Mouse (Mus musculus) thymus, postnatal 14 days (tissue): ENCODE measurements around the gene Padi4.

ENCODE experiments used
- DNase-seq: peaks from one replicate; pipeline ENCODE4 v3.0.0; 2021

Gene Padi4

DNA sequence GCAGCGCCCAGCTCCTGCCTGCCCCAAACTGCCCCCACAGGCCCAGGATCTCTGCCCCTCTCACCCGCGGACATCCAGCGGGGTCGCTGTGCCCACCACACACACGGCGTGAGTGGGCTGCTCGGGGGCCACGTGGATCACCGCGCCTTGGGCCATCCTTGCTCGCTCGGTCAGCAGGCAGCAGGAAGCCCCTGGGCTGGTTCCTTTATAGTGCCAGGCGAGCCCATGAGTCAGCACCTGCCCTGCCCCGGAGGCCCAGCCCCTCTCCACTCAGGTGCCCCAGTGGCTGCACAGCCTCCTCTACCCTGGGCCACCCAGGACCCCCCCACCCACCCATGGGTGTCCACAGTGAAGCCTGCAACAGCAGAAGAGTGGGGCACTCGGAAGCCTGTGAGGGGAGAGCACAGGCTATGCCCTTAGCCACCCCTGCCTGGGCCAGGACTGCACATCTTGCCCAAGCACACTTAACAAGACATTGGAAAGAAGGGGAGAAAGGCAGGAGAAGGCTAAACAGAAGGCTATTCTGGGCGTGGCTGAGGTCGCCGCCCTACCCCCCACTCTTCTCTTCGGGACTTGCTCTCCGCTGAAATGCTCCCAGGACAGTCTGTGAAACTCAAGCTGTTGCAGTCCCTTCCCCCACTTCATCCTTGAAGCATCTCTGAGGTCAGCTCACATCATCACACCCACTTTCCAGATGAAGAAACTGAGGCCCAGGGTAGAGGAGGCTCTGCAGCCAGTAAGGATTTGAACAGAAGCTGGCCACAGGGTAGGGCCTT, at the start of gene Padi4:
TSS of gene Padi4 (minus strand) at position 212 of the 776 bp plus-strand sequence.
- no peak for DNase-seq

DNA sequence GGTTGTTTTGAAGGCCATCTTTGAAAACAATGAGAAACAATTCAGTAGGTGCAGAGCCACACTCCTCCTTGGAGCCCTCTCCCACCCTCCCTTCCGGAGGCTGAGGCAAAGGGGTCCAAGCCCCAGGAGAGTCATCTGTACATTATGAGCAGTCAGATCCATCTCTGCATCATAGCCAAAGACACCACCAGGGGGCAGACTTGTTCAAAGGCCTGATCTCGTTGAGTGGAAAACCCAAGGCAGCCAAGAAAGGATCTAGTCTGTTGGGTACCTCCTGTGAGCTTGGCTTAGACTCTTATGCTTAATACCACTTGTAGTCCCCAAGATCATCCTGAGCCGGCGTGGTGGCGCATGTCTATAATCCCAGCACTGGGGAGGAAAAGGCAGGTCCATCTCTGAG, 48.0 kb upstream of the Padi4 start:
- peak; percentile 81 for DNase-seq

DNA sequence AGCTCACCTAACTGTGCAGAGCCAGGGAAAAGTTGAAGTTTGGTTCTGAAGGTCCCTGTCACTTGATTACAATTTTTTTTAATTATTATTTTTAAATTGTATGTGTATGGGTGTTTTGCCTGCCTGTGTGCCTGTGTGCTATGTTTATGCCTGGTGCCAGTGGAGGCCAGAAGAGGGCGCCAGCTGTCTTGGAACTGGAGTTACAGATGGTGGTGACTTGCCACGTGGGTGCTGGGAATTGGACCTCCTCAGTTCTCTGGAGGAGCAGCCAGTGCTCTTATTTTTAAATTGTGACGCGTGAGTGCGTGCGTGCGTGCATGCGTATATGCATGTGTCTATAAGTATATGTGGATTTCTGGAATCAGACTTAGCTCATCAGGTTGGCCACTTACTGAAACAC, 43.4 kb upstream of the Padi4 start:
- no peak for DNase-seq

DNA sequence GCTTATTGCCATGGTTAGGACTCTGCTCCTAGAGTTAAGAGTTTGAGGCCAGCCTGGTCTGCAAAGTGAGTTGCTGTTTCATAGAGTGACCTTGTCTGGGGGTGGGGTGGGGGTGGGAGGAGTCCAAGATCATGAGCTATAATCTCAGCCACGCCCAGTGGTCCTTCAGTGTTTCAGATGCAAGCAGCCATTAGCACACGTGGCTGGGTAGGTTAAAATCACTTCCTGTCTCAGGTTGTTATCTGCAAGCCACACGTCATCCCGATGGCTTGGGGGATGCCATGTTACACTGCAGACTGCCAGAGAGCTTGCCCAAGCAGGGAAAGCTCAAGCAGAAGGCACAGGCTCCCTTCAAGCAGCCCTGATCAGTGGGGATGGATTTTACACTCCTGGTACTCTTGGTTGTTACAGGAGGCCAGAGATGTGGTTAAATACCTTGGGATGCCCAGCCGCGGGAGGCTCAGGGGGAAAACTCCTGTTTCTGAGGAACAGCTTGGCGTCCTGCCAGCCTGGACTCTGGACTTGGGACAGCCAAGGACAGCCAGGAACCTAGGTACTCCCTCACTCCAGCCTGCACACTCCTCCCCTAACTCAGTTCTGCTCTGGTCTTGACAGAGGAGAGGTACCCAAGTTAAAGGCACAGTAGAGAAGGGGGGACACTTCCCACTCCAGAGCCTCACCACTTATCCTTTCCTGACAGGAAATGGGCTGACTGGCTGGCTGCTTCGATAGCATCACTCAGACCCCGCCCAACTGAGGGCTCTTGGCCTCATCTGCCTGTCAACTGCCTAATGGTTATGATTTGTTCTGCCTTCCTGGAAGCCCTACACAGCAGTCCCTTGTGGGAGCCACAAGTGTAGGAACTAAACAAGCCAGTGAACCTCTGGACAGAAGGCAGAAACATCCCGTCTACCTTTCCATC, 42.2 kb upstream of the Padi4 start:
- DNase-seq: no peak

DNA sequence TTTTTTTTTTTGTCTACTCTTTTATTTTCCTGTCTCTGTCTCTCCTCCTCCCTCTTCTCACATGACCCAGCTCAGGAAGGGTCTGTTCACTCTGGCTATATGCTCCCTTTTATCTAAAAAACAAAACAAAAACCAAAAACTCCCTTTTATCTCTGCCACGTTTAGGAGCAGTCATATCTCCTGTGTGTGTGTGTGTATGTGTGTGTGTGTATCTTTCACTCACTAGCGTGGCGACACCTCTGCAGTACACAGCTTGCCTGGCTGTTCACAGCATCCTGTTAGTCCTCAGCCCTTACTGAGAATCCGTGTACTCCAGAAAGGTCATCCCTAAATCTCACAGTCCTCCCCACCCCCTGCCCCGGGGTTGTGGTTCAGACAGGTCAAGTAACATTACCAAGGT, 41.5 kb upstream of the Padi4 start:
- DNase-seq: no peak

DNA sequence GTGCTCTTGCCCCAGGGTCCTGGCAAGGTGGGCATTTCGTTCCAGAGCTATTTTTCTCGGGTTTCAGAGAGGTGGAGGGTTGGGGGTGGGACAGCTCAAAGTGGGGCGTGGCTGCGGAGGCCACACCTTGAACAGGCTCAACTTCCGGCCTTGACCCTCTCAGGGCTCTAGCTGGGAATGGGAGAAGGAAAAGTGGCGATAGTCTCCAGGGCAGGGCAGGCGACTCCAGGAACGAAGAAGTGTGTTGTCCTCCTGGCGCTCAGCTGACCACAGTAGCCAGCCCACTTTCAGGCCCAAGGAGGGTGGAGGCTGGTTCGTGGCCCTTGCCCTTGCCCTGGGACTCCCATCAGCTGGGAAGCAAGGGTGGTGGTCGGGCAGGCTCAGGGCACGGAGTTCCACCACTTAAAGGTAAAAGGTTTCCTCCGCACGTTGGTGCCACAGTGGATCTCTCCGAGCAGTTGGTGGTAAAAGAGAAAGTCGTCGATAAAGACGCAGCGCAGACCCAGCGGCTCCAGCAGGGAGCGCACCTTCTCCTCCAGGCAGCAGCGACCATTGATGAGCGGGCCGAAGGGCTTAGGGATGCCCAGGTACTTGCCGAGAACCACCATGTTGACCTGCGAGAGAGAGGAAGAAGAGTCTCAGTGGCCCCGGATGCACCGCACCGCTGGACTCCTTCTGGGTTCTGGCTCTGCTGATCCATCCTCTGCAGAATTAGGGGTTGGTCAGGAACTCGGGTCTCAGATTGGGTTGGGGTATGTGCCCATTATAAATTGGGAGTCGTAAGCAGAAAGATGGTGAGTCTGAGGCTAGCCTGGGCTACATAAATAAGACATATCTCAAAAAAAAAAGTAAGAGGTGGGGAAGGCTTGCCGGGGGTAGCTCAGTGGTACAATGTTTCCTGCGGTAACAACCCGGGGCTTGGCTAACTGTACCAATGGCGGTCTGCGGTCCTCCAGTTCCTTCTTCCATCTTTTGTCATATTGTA, 40.5 kb upstream of the Padi4 start:
- DNase-seq: peak; percentile 58

DNA sequence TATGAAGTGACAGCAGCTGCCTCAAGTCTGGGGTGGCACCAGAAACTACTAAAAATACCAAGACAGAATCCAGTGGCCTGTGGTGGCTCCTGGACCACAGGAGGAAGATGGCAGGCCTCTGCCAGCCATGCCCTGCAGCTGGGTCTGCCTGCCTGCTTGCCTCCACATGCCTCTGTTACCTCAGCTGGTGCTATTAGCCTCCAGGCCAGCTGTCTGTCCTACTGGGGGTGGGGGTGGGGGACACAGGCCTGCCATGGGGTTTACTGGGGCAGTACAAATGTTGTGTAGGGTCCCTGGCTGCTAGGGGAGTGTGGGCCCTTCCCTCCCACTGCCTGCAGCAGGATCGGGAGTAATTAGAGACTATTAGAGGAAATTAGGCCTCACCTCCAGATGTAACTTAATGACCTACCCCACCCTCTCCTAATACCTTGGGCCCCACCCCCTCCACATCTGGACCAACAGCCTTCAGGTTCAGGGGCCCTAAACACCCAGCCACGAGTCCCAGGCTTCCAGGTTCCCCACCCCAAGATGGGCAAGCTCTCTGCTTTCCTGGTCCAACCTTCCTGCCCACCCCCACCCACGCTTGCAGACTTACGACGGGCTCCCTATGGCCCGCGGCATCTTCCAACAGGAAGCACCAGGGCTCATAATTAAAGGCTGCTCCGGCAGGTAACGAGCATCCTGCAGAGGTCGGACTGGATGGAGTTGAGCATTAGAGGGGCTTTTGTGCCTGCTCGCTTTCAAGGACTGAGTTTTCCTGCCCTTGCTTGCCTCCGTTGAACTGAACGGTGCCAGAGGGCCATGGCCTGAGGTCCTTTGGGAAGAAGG, 39.5 kb upstream of the Padi4 start:
- no peak for DNase-seq

DNA sequence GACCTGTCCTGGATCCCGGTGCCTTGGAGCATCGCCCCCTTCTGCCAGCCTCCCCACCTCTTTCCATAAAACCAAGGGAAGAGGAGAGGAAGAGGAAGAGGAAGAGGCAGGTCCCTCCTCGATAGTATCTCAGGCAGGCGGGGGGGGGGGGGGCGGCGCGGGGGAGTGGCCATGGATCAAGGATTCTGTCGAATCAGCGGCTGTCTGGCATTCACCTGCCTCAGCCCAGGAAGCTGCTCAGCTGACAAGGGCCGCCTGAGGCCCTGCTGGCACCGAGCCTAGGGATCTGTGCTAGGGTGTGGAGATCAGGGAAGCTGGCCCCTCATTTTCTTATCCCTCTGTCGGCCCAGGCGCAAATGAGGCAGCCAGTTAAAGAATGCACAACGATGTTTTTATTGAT, 38.6 kb upstream of the Padi4 start:
- no peak for DNase-seq

DNA sequence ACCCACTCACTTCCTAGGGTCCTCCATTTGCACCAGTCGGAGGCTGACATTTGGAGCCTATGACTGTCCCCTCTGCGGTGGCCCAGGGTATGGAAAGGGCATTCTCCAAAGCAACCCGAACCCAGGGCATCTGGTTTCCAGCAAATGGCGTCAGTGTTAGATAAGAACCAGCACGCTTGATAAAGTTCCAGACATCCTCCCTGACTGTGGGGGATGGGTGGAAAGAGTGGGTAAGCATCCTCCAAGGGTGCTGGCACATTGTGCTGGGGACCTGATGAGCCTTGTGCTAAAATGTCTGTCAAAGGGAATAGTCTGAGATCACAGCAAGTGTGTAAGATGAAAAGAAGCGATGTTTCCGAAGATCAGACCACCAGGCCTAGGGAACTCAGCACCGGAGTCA, 38.2 kb upstream of the Padi4 start:
- DNase-seq: no peak

DNA sequence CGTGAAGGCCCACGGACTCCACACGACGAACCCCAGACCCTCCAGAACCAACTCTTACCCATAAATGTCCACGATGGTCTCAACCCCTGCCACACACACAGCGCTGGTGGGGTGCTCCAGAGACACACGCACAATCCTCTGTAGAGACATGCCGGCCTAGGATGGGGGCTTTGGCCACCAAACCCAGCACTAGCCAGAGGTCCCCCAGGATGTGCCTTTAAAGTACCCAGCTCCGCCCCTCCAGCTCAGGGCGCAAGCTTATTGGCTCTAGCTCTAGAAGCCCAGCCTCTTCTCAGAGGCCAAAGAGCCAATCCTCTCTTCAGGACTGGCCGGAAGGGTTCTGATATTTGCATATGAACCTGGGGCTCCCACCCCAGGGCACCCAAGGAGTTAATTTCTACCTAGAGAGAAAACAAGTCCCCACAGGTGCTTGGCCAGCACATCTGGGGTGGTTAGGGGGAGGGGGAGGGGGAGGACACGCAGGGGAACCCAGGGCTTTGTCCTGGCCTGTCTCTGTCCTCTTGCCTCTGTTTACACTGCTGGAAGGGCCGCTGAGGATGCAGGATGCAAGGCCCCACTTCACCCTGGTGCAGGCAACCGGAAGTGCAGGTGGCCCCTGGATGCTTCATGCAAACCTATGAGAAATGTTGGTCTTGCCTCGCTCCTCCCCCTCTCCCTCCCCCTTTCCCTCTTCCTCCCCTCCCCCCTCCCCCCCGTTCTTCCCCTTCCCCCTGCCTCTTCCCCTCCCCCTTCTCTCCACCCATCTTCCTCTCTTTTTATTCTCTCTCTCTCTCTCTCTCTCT, 36.6 kb upstream of the Padi4 start, which contains the start of gene Padi3:
TSS of gene Padi3 (minus strand) at position 191 of the 803 bp plus-strand sequence.
- peak; percentile 77 for DNase-seq

DNA sequence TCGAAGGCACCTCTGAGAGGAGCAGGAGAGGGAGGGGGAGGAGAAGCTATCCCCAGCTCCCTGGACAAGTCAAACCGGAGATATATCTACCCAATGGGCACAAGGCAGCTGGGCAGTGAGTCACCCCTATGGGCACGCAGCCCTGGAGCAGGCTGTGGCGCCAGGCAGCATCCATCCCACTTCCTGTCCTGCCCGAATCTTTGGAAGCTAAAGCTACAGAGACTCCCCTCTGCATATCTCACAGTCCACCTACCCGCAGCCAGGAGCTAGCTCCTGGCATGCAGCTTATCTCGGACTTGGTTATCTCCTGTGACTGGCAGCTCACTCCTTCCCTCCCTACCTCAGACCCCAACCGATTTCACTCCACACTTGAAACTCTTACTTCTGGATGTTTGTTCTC, 35.1 kb upstream of the Padi4 start:
- no peak for DNase-seq

DNA sequence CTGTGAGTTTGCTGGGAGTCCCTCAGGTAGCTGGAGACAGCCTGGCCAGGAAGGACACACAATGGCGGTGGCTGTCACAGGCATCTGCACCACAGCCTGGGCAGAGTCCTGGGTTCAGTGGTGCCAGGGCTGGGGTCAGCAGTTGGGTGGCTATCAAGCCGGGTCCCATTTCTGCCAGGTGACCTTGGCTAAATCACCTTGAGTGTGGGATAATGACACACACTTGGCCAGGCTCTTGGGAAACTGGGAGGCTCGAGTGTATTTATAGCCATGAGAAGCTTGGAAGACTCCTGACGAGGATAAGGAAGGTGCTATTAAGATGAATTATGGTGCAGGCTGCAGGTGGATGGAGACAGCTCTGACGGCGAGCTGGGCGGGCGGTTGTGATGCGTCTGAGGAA, 30.6 kb upstream of the Padi4 start:
- no peak for DNase-seq

DNA sequence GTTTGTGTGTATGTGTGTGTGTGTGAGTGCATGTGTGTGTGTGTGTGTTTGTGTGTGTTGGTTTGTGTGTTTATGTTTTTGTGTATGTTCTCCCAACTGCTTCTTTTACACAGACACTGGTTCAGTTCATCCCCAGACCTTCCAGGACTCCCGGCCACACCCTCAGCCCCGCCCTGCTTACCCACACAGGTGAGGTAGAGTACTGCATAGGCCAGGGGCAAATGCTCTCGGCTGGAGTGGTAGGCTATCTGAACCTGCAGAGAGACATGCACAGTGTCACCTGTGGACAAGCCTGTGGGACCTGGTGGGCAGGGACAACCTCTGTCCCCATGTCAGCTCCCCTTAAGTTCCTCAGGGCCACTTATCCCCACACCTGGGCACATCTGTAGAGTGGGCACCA, 27.3 kb upstream of the Padi4 start:
- no peak for DNase-seq

DNA sequence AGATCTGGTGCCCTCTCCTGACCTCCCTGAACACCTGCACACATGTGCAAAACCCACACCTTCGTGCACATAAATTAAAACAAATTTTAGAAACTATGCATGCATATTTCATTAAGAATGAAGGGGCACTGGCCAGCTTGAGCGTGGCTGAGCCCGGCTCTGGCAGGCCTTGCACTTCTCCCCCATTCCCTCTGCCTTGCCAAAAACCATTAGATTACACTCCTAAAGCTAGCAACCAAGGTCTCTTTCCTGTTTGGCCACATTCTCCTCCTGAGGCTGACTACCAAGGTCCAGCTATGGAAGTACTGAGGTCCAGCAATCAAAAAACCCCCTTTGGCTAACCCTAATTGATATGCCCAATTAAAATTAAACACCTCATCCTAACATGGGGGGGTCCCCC, 22.8 kb upstream of the Padi4 start:
- no peak for DNase-seq

DNA sequence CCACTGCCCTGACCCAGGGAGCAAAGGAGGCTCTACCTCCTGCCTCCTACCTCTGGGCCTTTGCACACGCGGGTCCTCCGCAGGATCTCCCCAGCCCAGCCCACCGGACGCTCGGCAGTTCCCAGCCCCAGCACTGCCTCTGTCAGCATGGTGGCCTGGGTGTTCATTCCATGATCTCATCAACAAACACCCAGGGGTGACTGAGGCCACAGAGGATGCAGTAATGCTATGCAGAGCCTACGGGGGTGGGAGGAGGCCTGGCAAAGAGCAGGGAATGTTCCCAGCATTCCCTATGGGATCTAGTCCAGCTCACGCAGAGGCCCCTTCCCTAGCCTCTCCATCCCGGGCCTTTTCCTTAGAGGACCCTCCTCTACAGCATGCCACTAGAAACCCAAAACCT, 20.6 kb upstream of the Padi4 start:
- DNase-seq: no peak

DNA sequence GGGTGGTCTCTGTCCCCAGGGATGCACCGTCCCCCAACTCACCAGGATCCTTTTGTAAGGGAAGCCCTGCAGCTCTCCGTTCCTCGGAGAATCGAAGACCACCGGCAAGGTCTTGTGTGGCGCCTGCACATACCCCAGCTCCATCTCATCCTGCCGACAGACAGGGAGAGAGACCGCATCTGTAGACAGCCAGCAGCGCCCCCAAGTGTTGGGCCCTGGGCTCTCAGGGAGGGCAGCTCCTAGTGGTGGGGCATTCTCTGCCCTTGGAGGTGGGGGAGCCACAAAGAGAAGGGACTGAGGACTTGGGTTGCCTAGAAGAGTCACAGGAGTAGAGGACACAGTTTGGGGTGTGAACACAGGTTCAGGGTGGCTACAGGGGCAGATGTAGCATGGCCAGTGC, 19.8 kb upstream of the Padi4 start:
- no peak for DNase-seq

DNA sequence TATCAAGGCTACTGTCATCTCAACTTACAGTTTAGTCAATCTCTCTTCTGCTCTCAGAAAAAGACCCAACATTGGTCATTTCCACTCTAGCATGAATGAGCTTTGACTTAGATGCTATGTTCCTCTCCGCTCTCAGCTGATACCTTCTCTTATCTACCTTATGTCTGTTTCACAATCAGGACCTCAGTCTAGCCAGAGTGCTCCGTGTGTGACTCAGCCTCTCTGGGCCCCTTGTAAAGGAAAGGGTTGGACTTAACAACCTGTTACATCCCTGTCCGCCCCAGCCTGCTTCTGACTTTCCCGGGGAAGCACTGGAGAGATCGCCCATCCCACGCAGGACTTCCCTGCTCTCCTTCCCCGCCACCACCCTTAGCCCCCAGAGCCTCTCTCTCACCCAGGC, 18.5 kb upstream of the Padi4 start:
- no peak for DNase-seq

DNA sequence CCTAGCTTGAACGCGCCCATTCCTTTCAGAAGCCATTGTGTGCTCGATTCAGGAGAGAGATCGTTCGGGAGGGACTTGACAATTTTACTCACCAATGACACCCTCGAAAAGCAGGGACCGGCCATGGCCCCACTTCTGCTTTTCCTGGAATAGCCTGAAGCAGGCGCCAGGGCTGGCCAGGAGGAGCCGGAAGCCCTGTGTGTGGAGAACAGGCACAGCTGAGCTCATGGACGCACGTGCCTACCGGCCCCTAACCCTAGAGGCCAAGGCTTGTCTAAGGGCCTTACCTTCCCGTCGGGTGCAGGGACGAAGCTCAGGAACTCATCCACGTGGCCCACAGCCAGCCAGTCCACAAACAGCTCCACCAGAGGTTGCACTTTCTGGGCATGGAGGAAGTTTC, 17.0 kb upstream of the Padi4 start:
- no peak for DNase-seq

DNA sequence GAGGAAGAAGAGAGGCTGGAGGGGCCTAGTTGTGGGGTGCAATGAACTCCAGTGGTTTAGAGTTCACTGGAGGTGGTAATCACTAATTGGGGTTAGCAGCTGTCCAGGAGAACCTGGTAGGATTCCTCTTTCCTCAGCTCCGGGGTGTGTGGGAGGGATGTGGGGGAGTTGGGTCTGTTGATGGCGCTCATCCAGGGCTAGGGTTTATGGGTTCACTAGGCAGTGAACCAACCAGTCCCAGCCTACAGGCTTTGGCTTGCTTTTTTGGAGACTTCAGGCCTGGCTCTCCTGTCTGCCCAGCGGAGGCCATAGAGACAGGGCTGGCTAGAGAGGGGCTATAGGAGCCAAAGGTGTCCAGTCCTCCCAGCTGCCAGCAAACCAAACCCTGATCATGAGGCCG, 15.9 kb upstream of the Padi4 start:
- no peak for DNase-seq

DNA sequence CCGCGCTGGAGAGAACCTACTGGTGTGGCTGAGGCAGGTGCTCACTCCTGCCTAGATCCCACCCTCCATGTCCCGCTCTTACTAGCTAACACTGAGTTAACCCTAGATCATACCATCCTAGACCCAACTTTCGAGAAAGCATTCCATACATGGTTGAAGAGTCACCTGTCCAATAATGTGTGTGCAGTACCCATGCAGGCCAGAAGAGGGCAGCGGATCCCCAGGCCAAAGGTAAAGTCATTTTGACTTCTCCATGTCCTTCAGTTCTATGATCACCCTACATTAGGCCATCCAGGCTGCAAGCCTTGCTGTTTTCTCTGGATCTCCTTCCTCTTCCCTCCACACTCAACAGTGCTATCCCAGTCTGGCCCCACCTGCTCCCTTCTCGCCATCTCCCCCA, 14.9 kb upstream of the Padi4 start:
- DNase-seq: peak; percentile 84

DNA sequence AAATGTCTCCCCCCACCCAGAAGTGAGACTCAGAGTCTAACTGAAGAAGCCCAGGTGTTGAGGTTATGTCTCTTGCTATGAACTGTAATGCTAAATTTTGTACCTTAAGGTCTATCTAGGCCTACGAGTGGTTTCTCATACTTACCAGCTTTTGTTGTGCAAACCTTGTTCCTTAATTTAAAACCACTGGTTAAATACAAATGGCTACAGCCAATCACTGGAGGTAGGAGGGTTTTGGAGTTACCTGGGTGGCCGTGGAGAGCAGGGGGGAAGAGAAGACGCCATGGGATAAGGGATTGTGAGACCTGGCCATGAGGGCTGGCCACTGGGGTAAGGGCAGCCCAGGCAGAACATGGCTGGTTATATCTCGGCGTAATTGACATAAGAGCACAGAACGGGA, 14.2 kb upstream of the Padi4 start:
- DNase-seq: no peak
